Mouse (Mus musculus): Measurements from ENCODE around the gene Gm10134. TPM values are rescaled to one million over a fixed set of nuclear protein-coding genes. Genes with fewer than 3 reads are reported as not detected.

Gene Gm10134
- polyA plus RNA-seq, 1 experiment, result not detected

GRCm38 (mm10) chr2:28530311-28530710 lies 24.4 kb downstream of the Gm10134 start:
- Histone ChIP-seq H3K79me3 (ENCODE audit: low read depth) (no peaks in the 10 kb centered on the region), H3ac (ENCODE audit: control insufficient read depth, insufficient read length, low read depth) (no peak overlapping the region), H3K79me2 (ENCODE audit: control insufficient read depth, insufficient read depth) (no peaks in the 10 kb centered on the region), H3K27me3 (ENCODE audit: control insufficient read depth, insufficient read depth, insufficient read length) (no peaks in the 10 kb centered on the region), H3K4me3 (ENCODE audit: insufficient read depth, poor library complexity, severe bottlenecking) (no peak overlapping the region), H3K36me3 (ENCODE audit: control insufficient read depth, insufficient read depth) (no peaks in the 10 kb centered on the region)
- no peak for TF ChIP-seq MYOG (IDR thresholded peaks at IDR 0.05; ENCODE audit: control insufficient read depth, extremely low read depth, insufficient read length)
- TF ChIP-seq CEBPB (IDR thresholded peaks at IDR 0.05; ENCODE audit: low read depth), result no peak
- no peak for TF ChIP-seq FOSL1 (IDR thresholded peaks at IDR 0.05; ENCODE audit: insufficient read depth, low read length, poor library complexity, severe bottlenecking)
- TF ChIP-seq CTCF (IDR thresholded peaks at IDR 0.05; ENCODE audit: control insufficient read depth, insufficient read depth, insufficient read length), result no peak
- no peak for TF ChIP-seq MYOD1 (IDR thresholded peaks at IDR 0.05; ENCODE audit: control insufficient read depth, insufficient read length, low read depth)

GRCm38 (mm10) chr2:28532938-28533771 lies 27.3 kb downstream of the Gm10134 start:
- Histone ChIP-seq H3K36me3 (ENCODE audit: control insufficient read depth, insufficient read depth) (no peaks in the 10 kb centered on the region), H3K27me3 (ENCODE audit: control insufficient read depth, insufficient read depth, insufficient read length) (no peaks in the 10 kb centered on the region), H3K79me2 (ENCODE audit: control insufficient read depth, insufficient read depth) (no peaks in the 10 kb centered on the region), H3K4me3 (ENCODE audit: insufficient read depth, poor library complexity, severe bottlenecking) (peak overlapping the region; percentile 34), H3ac (ENCODE audit: control insufficient read depth, insufficient read length, low read depth) (peak overlapping the region; percentile 89), H3K79me3 (ENCODE audit: low read depth) (no peaks in the 10 kb centered on the region)
- no peak for TF ChIP-seq USF1 (IDR thresholded peaks at IDR 0.05; ENCODE audit: low read depth)
- TF ChIP-seq MAX (IDR thresholded peaks at IDR 0.05), result no peak
- TF ChIP-seq CEBPB (IDR thresholded peaks at IDR 0.05; ENCODE audit: low read depth), result no peak
- no peak for TF ChIP-seq MYOD1 (IDR thresholded peaks at IDR 0.05; ENCODE audit: control insufficient read depth, insufficient read length, low read depth)
- no peak for TF ChIP-seq MYOG (IDR thresholded peaks at IDR 0.05; ENCODE audit: control insufficient read depth, extremely low read depth, insufficient read length)
- TF ChIP-seq FOSL1 (IDR thresholded peaks at IDR 0.05; ENCODE audit: insufficient read depth, low read length, poor library complexity, severe bottlenecking), result no peak
- no peak for TF ChIP-seq CTCF (IDR thresholded peaks at IDR 0.05; ENCODE audit: control insufficient read depth, insufficient read depth, insufficient read length)

- TF ChIP-seq USF1 (IDR thresholded peaks at IDR 0.05; ENCODE audit: low read depth) (no peak), FOSL1 (IDR thresholded peaks at IDR 0.05; ENCODE audit: insufficient read depth, low read length, poor library complexity, severe bottlenecking) (no peak), CTCF (IDR thresholded peaks at IDR 0.05; ENCODE audit: control insufficient read depth, insufficient read depth, insufficient read length) (no peak), MYOD1 (IDR thresholded peaks at IDR 0.05; ENCODE audit: control insufficient read depth, insufficient read length, low read depth) (no peak), CEBPB (IDR thresholded peaks at IDR 0.05; ENCODE audit: low read depth) (no peak), MAX (IDR thresholded peaks at IDR 0.05) (no peak), MYOG (IDR thresholded peaks at IDR 0.05; ENCODE audit: control insufficient read depth, extremely low read depth, insufficient read length) (no peak)
- Histone ChIP-seq H3K27me3 (ENCODE audit: control insufficient read depth, insufficient read depth, insufficient read length) (no peaks in the 10 kb centered on the region), H3K79me3 (ENCODE audit: low read depth) (no peaks in the 10 kb centered on the region), H3K4me3 (ENCODE audit: insufficient read depth, poor library complexity, severe bottlenecking) (peak overlapping the region; percentile 34), H3K36me3 (ENCODE audit: control insufficient read depth, insufficient read depth) (no peaks in the 10 kb centered on the region), H3ac (ENCODE audit: control insufficient read depth, insufficient read length, low read depth) (no peak overlapping the region), H3K79me2 (ENCODE audit: control insufficient read depth, insufficient read depth) (no peaks in the 10 kb centered on the region)
Measured at GRCm38 (mm10) chr2:28533901-28534435, 28.1 kb downstream of the Gm10134 start.

- H3ac ChIP-seq (ENCODE audit: control insufficient read depth, insufficient read length, low read depth), result no peak overlapping the region
- no peak overlapping the region for H3K4me3 ChIP-seq (ENCODE audit: insufficient read depth, poor library complexity, severe bottlenecking)
- no peaks in the 10 kb centered on the region for H3K36me3 ChIP-seq (ENCODE audit: control insufficient read depth, insufficient read depth)
- no peaks in the 10 kb centered on the region for H3K27me3 ChIP-seq (ENCODE audit: control insufficient read depth, insufficient read depth, insufficient read length)
- no peaks in the 10 kb centered on the region for H3K79me3 ChIP-seq (ENCODE audit: low read depth)
- TF ChIP-seq CTCF (IDR thresholded peaks at IDR 0.05; ENCODE audit: control insufficient read depth, insufficient read depth, insufficient read length) (no peak), MAX (IDR thresholded peaks at IDR 0.05) (no peak), FOSL1 (IDR thresholded peaks at IDR 0.05; ENCODE audit: insufficient read depth, low read length, poor library complexity, severe bottlenecking) (no peak), MYOG (IDR thresholded peaks at IDR 0.05; ENCODE audit: control insufficient read depth, extremely low read depth, insufficient read length) (no peak), USF1 (IDR thresholded peaks at IDR 0.05; ENCODE audit: low read depth) (no peak), MYOD1 (IDR thresholded peaks at IDR 0.05; ENCODE audit: control insufficient read depth, insufficient read length, low read depth) (no peak), CEBPB (IDR thresholded peaks at IDR 0.05; ENCODE audit: low read depth) (no peak)
- no peaks in the 10 kb centered on the region for H3K79me2 ChIP-seq (ENCODE audit: control insufficient read depth, insufficient read depth)
Measured at GRCm38 (mm10) chr2:28534436-28535262, 28.8 kb downstream of the Gm10134 start.

- no peak overlapping the region for H3K4me3 ChIP-seq (ENCODE audit: insufficient read depth, poor library complexity, severe bottlenecking)
- no peaks in the 10 kb centered on the region for H3K27me3 ChIP-seq (ENCODE audit: control insufficient read depth, insufficient read depth, insufficient read length)
- TF ChIP-seq MYOG (IDR thresholded peaks at IDR 0.05; ENCODE audit: control insufficient read depth, extremely low read depth, insufficient read length), result no peak
- TF ChIP-seq CEBPB (IDR thresholded peaks at IDR 0.05; ENCODE audit: low read depth), result no peak
- no peak for TF ChIP-seq MAX (IDR thresholded peaks at IDR 0.05)
- no peak for TF ChIP-seq USF1 (IDR thresholded peaks at IDR 0.05; ENCODE audit: low read depth)
- no peak for TF ChIP-seq CTCF (IDR thresholded peaks at IDR 0.05; ENCODE audit: control insufficient read depth, insufficient read depth, insufficient read length)
- no peak for TF ChIP-seq MYOD1 (IDR thresholded peaks at IDR 0.05; ENCODE audit: control insufficient read depth, insufficient read length, low read depth)
- no peak for TF ChIP-seq FOSL1 (IDR thresholded peaks at IDR 0.05; ENCODE audit: insufficient read depth, low read length, poor library complexity, severe bottlenecking)
- H3ac ChIP-seq (ENCODE audit: control insufficient read depth, insufficient read length, low read depth), result no peak overlapping the region
- H3K79me3 ChIP-seq (ENCODE audit: low read depth), result no peaks in the 10 kb centered on the region
- H3K79me2 ChIP-seq (ENCODE audit: control insufficient read depth, insufficient read depth), result no peaks in the 10 kb centered on the region
- no peaks in the 10 kb centered on the region for H3K36me3 ChIP-seq (ENCODE audit: control insufficient read depth, insufficient read depth)
Measured at GRCm38 (mm10) chr2:28535263-28535540, 29.3 kb downstream of the Gm10134 start.

Data from C2C12 (cell line).